Mouse (Mus musculus) neural tube, embryonic 13.5 days (tissue): Measurements from ENCODE around the gene Trpm2. TPM values are rescaled to one million over a fixed set of nuclear protein-coding genes. Genes with fewer than 3 reads are reported as not detected.

Experiments used
- ATAC-seq: fragments of 200-750 bp; cut with Nextera tagmentation; 2 replicates; pipeline ENCODE4 v1.8.0; 2017; ENCODE audit warnings: low read depth, mild to moderate bottlenecking, moderate TSS enrichment, moderate library complexity
- H3K27ac ChIP-seq: fragments of 300-500 bp; sonication (generic); replicated peaks from 2 replicates; pipeline ENCODE4 v1.5.1; 2015; ENCODE audit warnings: moderate library complexity, mild to moderate bottlenecking, inconsistent platforms
- H3K27me3 ChIP-seq: fragments of 300-500 bp; sonication (generic); 2 replicates; pipeline ENCODE4 v1.6.1; 2015; ENCODE audit warnings: mild to moderate bottlenecking, inconsistent platforms
- H3K36me3 ChIP-seq: fragments of 300-500 bp; sonication (generic); 2 replicates; pipeline ENCODE4 v1.6.1; 2015; ENCODE audit warnings: mild to moderate bottlenecking, inconsistent platforms
- H3K4me1 ChIP-seq: fragments of 300-500 bp; sonication (generic); replicated peaks from 2 replicates; pipeline ENCODE4 v1.6.1; 2015; ENCODE audit warnings: inconsistent platforms
- H3K4me2 ChIP-seq: fragments of 300-500 bp; sonication (generic); 2 replicates; pipeline ENCODE4 v1.6.1; 2015; ENCODE audit warnings: inconsistent platforms, mild to moderate bottlenecking, moderate library complexity
- H3K4me3 ChIP-seq: fragments of 300-500 bp; sonication (generic); 2 replicates; pipeline ENCODE4 v1.5.1; 2015; ENCODE audit warnings: mild to moderate bottlenecking, inconsistent platforms
- H3K9ac ChIP-seq: fragments of 300-500 bp; sonication (generic); 2 replicates; pipeline ENCODE4 v1.6.1; 2015; ENCODE audit warnings: moderate library complexity, mild to moderate bottlenecking, inconsistent platforms
- H3K9me3 ChIP-seq: fragments of 300-500 bp; sonication (generic); 2 replicates; pipeline ENCODE4 v1.6.1; 2016; ENCODE audit warnings: inconsistent platforms
- WGBS: fragments of 180-500 bp; shearing (Covaris S2); methylation state at CpG from one replicate; pipeline ENCODE4 v1.1.7; 2015; 5-methylcytosine and 5-hydroxymethylcytosine counted together
- polyA plus RNA-seq: library from polyadenylated mRNA; unstranded; fragments of >200 nt; fragmentation: Nextera tagmentation; extraction: Ambion mirVana; gene quantifications from 2 replicates; pipeline ENCODE4 v1.2.1, GENCODE M21; 2015

Gene Trpm2
- polyA plus RNA-seq, 1 experiment from 2014 or later: 4.1 TPM

GRCm38 (mm10) chr10:77926140-77926539 is 44.2 kb downstream of the Trpm2 start:
- H3K9ac ChIP-seq: no peak overlapping the region
- H3K4me2 ChIP-seq: no peak overlapping the region
- H3K27me3 ChIP-seq: no peaks in the 10 kb centered on the region
- no peaks in the 10 kb centered on the region for H3K9me3 ChIP-seq
- H3K27ac ChIP-seq: no peak overlapping the region
- H3K4me3 ChIP-seq: no peak overlapping the region
- H3K4me1 ChIP-seq: no peaks in the 10 kb centered on the region
- ATAC-seq: no peak
- H3K36me3 ChIP-seq: no peaks in the 10 kb centered on the region
- WGBS: 46% methylated on average over 7 of the region's 7 CpGs

DNA sequence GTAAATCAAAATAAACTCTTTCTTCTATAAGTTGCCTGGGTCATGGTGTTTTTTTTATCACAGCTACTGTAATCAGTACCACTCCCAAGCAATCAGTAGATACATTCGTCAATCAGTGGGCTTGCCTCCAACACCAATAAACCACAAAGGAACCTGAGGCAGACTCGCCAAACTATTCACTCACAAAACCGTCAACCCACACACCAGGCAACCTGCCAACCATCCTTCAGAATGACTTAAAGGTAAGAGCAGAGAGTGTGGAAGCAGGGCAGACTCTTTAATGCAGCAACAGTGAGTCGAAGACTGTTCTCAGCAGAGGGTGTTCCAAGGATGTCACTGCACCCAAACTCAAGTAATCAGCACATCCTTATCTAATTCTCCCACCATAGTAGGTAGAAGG is 47.7 kb downstream of the Trpm2 start:
- ATAC-seq: no peak
- H3K4me3 ChIP-seq: no peak overlapping the region
- 67% methylated on average over 4 of the region's 4 CpGs for WGBS
- no peaks in the 10 kb centered on the region for H3K9me3 ChIP-seq
- H3K36me3 ChIP-seq: no peaks in the 10 kb centered on the region
- no peaks in the 10 kb centered on the region; the same call in 1 of the 2 replicates for H3K27me3 ChIP-seq
- H3K9ac ChIP-seq: no peak overlapping the region
- H3K27ac ChIP-seq: no peak overlapping the region
- H3K4me2 ChIP-seq: no peak overlapping the region
- no peaks in the 10 kb centered on the region for H3K4me1 ChIP-seq

- Histone ChIP-seq H3K4me2 (no peak overlapping the region), H3K9me3 (no peaks in the 10 kb centered on the region), H3K27me3 (no peaks in the 10 kb centered on the region; the same call in 1 of the 2 replicates), H3K27ac (no peak overlapping the region), H3K9ac (no peak overlapping the region), H3K4me3 (no peak overlapping the region), H3K4me1 (no peaks in the 10 kb centered on the region), H3K36me3 (no peaks in the 10 kb centered on the region)
- WGBS: 69% methylated on average over 5 of the region's 5 CpGs
- no peak for ATAC-seq
These were observed 49.4 kb downstream of the Trpm2 start for GRCm38 (mm10) chr10:77921009-77921408.

- no peak for ATAC-seq
- Histone ChIP-seq H3K27ac (no peak overlapping the region), H3K4me1 (no peaks in the 10 kb centered on the region), H3K9me3 (no peaks in the 10 kb centered on the region), H3K4me2 (no peak overlapping the region), H3K36me3 (no peaks in the 10 kb centered on the region), H3K4me3 (no peak overlapping the region), H3K27me3 (no peaks in the 10 kb centered on the region; the same call in 1 of the 2 replicates), H3K9ac (no peak overlapping the region)
- 57% methylated on average over 8 of the region's 8 CpGs for WGBS
These were observed 53.6 kb downstream of the Trpm2 start for GRCm38 (mm10) chr10:77916636-77917335.

DNA sequence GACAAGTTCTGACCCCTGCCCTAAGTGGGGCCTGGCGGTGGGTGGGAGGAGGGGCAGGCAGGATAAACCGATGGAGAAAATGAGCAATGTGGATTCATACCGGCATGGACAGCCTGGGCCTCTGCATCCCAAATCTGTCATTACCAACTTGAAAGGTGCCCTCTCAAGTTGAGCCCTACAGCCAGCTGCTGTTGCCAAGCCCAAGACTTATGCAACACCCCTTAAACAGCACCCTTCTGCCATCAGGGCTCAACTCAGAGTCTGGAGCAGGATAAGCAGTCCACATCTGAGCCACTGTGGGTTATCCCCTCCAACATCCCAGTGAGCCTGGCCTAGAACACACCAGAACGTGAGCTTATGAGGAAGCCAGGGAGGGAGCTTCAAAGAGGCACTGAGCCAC is 57.1 kb downstream of the Trpm2 start:
- WGBS: 79% methylated on average over 4 of the region's 4 CpGs
- Histone ChIP-seq H3K9me3 (no peaks in the 10 kb centered on the region), H3K36me3 (no peaks in the 10 kb centered on the region), H3K4me3 (no peak overlapping the region), H3K4me1 (no peaks in the 10 kb centered on the region), H3K27ac (no peak overlapping the region), H3K4me2 (no peak overlapping the region), H3K27me3 (no peaks in the 10 kb centered on the region), H3K9ac (no peak overlapping the region)
- no peak for ATAC-seq

- ATAC-seq: no peak
- H3K4me3 ChIP-seq: no peak overlapping the region
- no peaks in the 10 kb centered on the region for H3K36me3 ChIP-seq
- H3K4me2 ChIP-seq: no peak overlapping the region
- H3K27me3 ChIP-seq: no peaks in the 10 kb centered on the region
- H3K9me3 ChIP-seq: no peaks in the 10 kb centered on the region
- no peaks in the 10 kb centered on the region for H3K4me1 ChIP-seq
- no peak overlapping the region for H3K9ac ChIP-seq
- 76% methylated on average over 7 of the region's 7 CpGs for WGBS
- no peak overlapping the region for H3K27ac ChIP-seq
These were observed 57.8 kb downstream of the Trpm2 start for GRCm38 (mm10) chr10:77912605-77913004.

DNA sequence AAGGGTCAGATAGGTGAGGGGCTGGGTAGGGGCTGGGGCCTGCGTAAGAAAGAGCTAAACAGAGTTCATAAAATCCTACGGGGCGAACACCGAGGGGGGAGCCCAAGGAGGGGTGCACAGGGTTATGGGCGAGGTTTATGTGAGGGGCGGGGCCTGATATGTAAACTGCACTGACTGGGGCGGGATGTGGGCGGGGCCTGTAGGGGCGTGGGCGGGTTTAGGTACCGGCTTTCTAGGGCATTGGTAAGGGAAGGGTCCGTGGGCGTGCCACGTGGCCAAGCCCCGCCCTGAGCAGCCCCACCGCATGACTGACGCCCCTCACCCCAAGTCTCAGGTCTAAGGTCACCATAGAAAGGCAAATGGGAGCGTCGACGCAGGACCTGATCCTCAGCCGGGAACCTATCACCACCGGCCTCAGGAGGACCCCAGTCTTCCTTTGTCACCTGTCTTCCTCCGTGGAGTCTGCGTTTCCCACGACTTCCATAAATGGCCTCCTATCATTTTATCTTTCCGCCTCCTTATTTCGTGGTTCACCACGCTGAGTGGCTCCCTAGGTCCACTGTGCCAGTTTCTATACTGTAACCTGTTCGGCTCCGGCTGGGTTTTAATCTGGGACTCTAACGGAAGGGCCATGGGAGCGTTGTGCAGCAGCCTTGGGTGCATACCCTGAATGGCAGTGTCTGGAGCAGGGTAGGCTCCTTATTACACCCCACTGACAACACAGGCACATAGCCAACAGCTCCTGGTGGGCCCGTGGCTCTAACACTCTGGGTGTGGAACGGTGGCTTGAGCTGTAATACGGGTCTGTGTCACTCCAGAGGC is 67.3 kb downstream of the Trpm2 start:
- Histone ChIP-seq H3K27me3 (peaks cover 8% of the 10 kb centered on the region), H3K4me2 (peak overlapping the region; percentile 73), H3K9ac (peak overlapping the region; percentile 81), H3K9me3 (no peaks in the 10 kb centered on the region), H3K4me3 (peak overlapping the region; percentile 62), H3K27ac (peak overlapping the region; percentile 35; the same call in 1 of the 2 replicates), H3K4me1 (peaks cover 23% of the 10 kb centered on the region), H3K36me3 (no peaks in the 10 kb centered on the region)
- WGBS: 7% methylated on average over 34 of the region's 35 CpGs
- peak; percentile 93 for ATAC-seq

GRCm38 (mm10) chr10:77902211-77902893 is 68.0 kb downstream of the Trpm2 start, which contains the start of gene Lrrc3:
Lrrc3 (minus strand) TSS chr10:77902536.
- peak; percentile 80 for ATAC-seq
- Histone ChIP-seq H3K36me3 (no peaks in the 10 kb centered on the region), H3K4me1 (peaks cover 23% of the 10 kb centered on the region), H3K27me3 (peaks cover 8% of the 10 kb centered on the region), H3K27ac (peak within 1 kb of the TSS; percentile 64), H3K9ac (peak within 1 kb of the TSS; percentile 81), H3K4me3 (peak within 1 kb of the TSS; percentile 62), H3K4me2 (peak within 1 kb of the TSS; percentile 73), H3K9me3 (no peaks in the 10 kb centered on the region)
- under 1% methylated on average over 44 of the region's 46 CpGs for WGBS

DNA sequence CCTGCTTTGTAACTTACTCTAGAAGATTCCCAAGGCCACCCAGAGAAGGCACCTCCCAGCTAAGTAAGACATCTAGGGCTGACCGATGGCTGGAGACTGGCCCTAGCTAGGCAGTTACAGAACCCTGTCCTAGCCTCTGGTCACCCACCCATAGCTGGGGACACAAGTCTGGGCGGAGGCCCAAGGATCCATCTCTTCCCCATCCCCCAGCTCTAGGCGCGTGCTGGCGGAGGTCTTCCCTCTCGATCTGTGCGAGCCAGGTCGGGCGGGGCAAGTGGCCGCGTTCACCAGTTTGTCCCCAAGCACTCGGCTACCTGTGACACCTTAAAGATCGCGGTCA is 68.5 kb downstream of the Trpm2 start:
- H3K36me3 ChIP-seq: no peaks in the 10 kb centered on the region
- 2% methylated on average over 14 of the region's 14 CpGs for WGBS
- H3K9me3 ChIP-seq: no peaks in the 10 kb centered on the region
- H3K27ac ChIP-seq: peak overlapping the region; percentile 64
- H3K9ac ChIP-seq: peak overlapping the region; percentile 81
- peaks cover 8% of the 10 kb centered on the region for H3K27me3 ChIP-seq
- H3K4me3 ChIP-seq: peak overlapping the region; percentile 62
- peak; percentile 52 for ATAC-seq
- H3K4me1 ChIP-seq: peaks cover 23% of the 10 kb centered on the region
- peak overlapping the region; percentile 73 for H3K4me2 ChIP-seq

GRCm38 (mm10) chr10:77900903-77901818 is 69.2 kb downstream of the Trpm2 start:
- WGBS: 85% methylated on average over 27 of the region's 27 CpGs

DNA sequence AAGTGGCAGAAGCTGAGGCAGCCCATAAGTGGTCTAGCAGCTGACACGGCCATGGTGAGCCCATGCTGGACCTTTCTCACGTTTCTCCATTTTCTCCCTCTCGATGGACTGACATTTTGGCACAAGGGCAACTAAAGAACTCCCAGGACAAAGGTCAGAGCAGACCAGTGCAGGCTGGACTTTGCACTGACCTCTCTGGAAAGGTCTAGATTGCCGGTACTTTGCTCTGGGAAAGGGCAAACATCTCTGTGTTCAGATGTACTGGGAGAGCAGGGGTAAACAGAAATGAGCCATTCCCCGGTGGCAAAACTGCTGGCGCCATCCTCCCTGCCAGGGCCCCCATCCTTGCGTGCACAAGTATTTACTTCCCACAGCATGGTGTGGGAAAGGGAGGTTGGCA is 70.2 kb downstream of the Trpm2 start:
- ATAC-seq: no peak
- Histone ChIP-seq H3K27me3 (peaks cover 8% of the 10 kb centered on the region), H3K9ac (no peak overlapping the region), H3K4me2 (no peak overlapping the region), H3K4me1 (peaks cover 23% of the 10 kb centered on the region), H3K27ac (no peak overlapping the region), H3K9me3 (no peaks in the 10 kb centered on the region), H3K4me3 (no peak overlapping the region), H3K36me3 (no peaks in the 10 kb centered on the region)
- WGBS: 76% methylated on average over 7 of the region's 7 CpGs

More at GRCm38 (mm10) chr10:77900903-77901818, 69.2 kb downstream of the Trpm2 start:
- Histone ChIP-seq H3K9me3 (no peaks in the 10 kb centered on the region), H3K4me1 (peaks cover 23% of the 10 kb centered on the region), H3K36me3 (no peaks in the 10 kb centered on the region), H3K27ac (peak overlapping the region; percentile 64; the same call in 1 of the 2 replicates), H3K4me3 (peak overlapping the region; percentile 62), H3K27me3 (peaks cover 8% of the 10 kb centered on the region), H3K9ac (peak overlapping the region; percentile 81), H3K4me2 (peak overlapping the region; percentile 73)
- no peak for ATAC-seq
